Mouse (Mus musculus) kidney, adult 8-10 months (tissue): ENCODE measurements around the gene Igll1.

Source experiments
- DNase-seq, 2 experiments: peaks; one replicate each; pipeline ENCODE4 v3.0.0; 2022

The Igll1 gene

DNA sequence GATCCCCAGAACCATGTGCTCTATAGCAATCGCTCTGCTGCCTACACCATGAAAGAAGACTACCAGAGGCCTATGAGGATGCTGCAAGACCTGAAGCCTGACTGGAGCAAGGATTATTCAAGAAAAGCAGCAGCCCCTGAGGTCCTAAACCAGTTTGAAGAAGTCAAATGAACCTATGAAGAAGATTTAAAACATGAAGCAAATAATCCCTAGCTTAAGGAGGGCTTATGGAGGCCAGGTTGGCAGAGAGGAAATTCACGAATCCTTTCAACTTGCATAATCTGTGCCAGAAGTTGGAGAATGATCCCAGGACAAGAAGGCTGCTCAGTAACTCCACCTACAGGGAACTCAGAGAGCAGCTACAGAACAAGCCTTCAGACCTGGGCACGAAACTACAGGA is 11.4 kb downstream of the Igll1 start:
- no peak for DNase-seq

DNA sequence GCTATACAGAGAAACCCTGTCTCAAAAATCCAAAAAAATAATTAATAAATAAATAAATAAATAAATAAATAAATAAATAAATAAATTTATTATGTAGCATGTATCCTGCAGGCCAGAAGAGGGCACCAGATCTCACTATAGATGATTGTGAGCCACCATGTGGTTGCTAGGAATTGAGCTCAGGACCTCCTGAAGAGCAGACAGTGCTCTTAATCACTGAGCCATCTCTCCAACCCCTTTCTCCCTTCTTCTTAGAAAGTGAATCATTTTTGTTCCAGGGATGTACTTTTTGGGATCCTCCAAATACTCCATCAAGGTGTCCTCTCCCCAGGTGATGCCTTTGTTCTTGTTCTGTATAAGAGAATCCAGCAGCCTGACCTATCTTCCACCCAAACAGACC is 14.6 kb downstream of the Igll1 start:
- no peak for DNase-seq

DNA sequence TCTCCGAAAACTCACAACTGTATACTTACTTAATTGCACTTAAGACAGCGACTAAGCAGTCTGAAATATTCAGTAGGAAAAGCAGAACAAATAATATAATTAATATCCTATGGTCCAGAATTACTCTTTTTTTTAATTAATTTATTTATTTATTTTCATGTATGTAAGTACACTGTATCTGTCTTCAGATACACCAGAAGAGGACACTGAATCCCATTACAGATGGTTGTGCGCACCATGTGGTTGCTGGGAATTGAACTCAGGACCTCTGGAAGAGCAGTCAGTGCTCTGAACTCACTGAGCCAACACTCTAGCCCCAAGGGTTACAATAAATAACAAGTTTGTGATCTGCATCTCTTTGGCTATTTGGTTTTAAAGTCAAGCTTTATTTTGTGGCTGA is 34.1 kb downstream of the Igll1 start:
- no peak for DNase-seq

DNA sequence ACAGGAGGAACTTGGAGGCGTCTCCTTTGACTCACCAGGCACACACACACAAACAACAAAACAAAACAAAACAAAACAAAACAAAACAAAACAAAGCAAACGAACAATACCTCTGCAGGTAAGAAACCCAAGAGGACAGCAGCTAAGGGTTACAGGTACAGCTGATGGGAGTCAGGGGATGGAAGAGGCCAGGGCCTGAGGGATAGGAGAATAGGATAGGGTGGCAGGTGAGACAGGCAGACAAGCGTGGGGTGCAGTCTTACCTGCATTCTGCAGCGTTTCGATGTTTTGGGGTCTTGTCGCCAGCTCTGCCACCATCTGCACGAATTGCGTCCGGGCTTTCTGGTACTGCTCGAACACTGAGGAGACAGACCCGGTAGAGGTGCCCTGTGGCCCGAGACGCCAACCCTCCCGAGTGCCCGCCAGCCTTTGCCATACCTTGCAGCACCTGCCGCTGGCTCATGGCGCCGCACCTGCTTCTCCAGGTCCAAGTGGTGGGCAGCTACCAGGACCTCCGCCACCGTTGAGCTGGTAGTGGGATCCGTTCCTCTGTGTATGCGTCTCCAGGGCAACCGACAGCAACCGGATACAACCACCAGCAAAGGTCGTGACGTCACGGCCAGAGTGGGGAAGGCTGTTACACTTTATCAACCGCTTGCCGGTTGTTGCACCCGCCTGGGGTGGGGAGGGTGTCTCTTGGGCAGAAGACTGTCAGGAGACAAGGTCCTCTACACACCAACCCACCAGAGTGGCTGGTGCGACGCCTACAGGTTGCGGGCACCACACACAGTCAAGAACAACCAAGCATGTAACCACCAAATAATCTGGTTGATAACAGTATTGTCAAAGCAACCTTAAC is 34.8 kb downstream of the Igll1 start, which contains the start of gene Spag6l:
Gene Spag6l (minus strand): TSS at position 700 of the 859 bp plus-strand sequence.
- peak; percentile 27 to 37 for DNase-seq

DNA sequence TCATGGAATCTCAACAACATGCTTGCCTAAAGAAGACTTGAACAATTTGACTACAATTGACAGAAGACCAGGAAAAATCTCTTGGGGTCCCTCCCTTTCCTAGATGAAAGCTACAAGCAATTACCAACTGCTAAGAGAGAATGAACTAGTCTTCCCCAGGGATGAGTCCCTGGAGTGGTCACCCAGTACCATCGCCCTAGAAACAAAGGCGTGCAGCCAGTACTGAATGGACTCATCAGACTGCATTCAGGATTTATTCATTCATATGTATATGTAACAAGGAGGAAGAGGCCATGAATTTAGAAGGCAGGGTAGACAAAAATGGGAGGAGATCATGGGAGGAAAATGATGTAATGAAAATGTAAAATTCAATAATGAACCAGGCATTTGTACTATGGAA is 37.6 kb downstream of the Igll1 start:
- DNase-seq: no peak

GRCm38 (mm10) chr16:16825476-16825875 is 38.3 kb downstream of the Igll1 start:
- peak in 1 of 2 experiments; percentile 15 for DNase-seq
